Mouse (Mus musculus) spleen, postnatal 14 days (tissue): ENCODE measurements at regions not wholly inside any gene's neighbourhood (a gene's known extent, or its start where the extent isn't known, plus 50 kb on each side); places are given as distances from the start of the nearest gene placed in this dataset.

Source experiments
- DNase-seq, 2 experiments: peaks; one replicate each; pipeline ENCODE4 v3.0.0; 2021 to 2022; ENCODE audit warnings: low spot score in 2 of 2

GRCm38 (mm10) chr10:72549564-72549963 is 105.1 kb upstream of the Zwint start:
- no peak for DNase-seq

GRCm38 (mm10) chr10:72551561-72551960 is 103.1 kb upstream of the Zwint start:
- DNase-seq: no peak

GRCm38 (mm10) chr10:72573991-72574652 is 80.5 kb upstream of the Zwint start:
- DNase-seq: no peak

GRCm38 (mm10) chr10:72577713-72578112 is 76.9 kb upstream of the Zwint start:
- DNase-seq: no peak

GRCm38 (mm10) chr10:72578501-72578900 is 76.1 kb upstream of the Zwint start:
- no peak for DNase-seq

- no peak for DNase-seq
Observed at GRCm38 (mm10) chr10:72581311-72581710, 73.3 kb upstream of the Zwint start.

- DNase-seq: no peak
Observed at GRCm38 (mm10) chr10:72588561-72588960, 66.1 kb upstream of the Zwint start.

- no peak for DNase-seq
Observed at GRCm38 (mm10) chr10:72593049-72593448, 61.6 kb upstream of the Zwint start.
